Mouse (Mus musculus) liver, adult 2 months (tissue): ENCODE results near the gene Rab37.

ENCODE experiments used
- CTCF ChIP-seq: fragments of 200-500 bp; IDR thresholded peaks from 2 replicates; pipeline ENCODE4 v1.5.1; 2011; ENCODE audit warnings: low read depth, low read length, control low read depth
- POLR2A ChIP-seq: fragments of 200-500 bp; IDR thresholded peaks from 2 replicates; pipeline ENCODE4 v1.6.1; 2011; ENCODE audit warnings: low read length, control low read depth; ENCODE audit not compliant: insufficient read depth; ENCODE audit errors: extremely low read depth

- TF ChIP-seq POLR2A (no peak), CTCF (no peak)
Observed at GRCm38 (mm10) chr11:115208126-115208525, 116.9 kb downstream of the Rab37 start.
